In genomic region chr2:165452730-165453693, GRCm38 (mm10) we compare ENCODE assay signal across 14 mouse cellular contexts. TPM values are rescaled to one million over a fixed set of nuclear protein-coding genes. Genes with fewer than 3 reads are reported as not detected.
DNase-seq lines count a peak whose midpoint lies in the region; ATAC-seq and TF ChIP-seq lines count a peak whose summit lies in the region.
"Had no signal": no experiment of that assay in that cellular context is flagged by ENCODE, and none has a peak within 500 bp of the region (broad histone marks: within the 10 kb centered on the region; RNA-seq: fewer than 3 reads in every experiment).

No protein-coding gene starts in this region.

- ATAC-seq in common myeloid progenitor, adult 5-6 weeks (replicated peaks; ENCODE audit: low read depth, poor library complexity, severe bottlenecking) = peak; percentile 78
- ATAC-seq in hindbrain, postnatal 0 days = no peak

- H3K4me3 ChIP-seq in hindbrain, postnatal 0 days (ENCODE audit: low read length) = no peak overlapping the region

- WGBS in hindbrain, postnatal 0 days = 76% methylated on average over 12 of the region's 12 CpGs

- peak; percentile 75 for DNase-seq in kidney, adult 9 months
- no peak for DNase-seq in kidney, postnatal 14 days
- peak; percentile 72 for DNase-seq in CD4-positive helper T cell, adult 2 months (ENCODE audit: low read depth, low spot score)
- DNase-seq in splenic B cell, adult 2 months (ENCODE audit: low read depth, low spot score) = peak; percentile 11
- no peak for DNase-seq in cerebellum, postnatal 14 days
- DNase-seq in layer of hippocampus, adult 18-20 months (ENCODE audit: low spot score in 2 of 2) = no peak
- DNase-seq in hindbrain, postnatal 0 days (ENCODE audit: low spot score) = no peak
- DNase-seq: adrenal gland, postnatal 36 days; cerebellum, postnatal 25 days; heart, adult 11 months; heart, postnatal 36 days; kidney, postnatal 10 days had no signal

- no peaks in the 10 kb centered on the region for H3K27me3 ChIP-seq in splenic B cell, adult 2 months (ENCODE audit: control insufficient read depth, insufficient read depth, low read length, poor library complexity, severe bottlenecking)
- H3K27me3 ChIP-seq in hindbrain, postnatal 0 days (ENCODE audit: insufficient read depth, low read length) = no peaks in the 10 kb centered on the region

- H3K4me2 ChIP-seq in hindbrain, postnatal 0 days (ENCODE audit: low read depth, low read length) = no peak overlapping the region

- no peaks in the 10 kb centered on the region for H3K4me1 ChIP-seq in hindbrain, postnatal 0 days (ENCODE audit: insufficient read depth, low read length)

- no peaks in the 10 kb centered on the region for H3K9me3 ChIP-seq in hindbrain, postnatal 0 days (ENCODE audit: low read length)

- H3K9ac ChIP-seq in hindbrain, postnatal 0 days (replicated peaks; ENCODE audit: low read length) = no peak overlapping the region

- no peak overlapping the region for H3K27ac ChIP-seq in hindbrain, postnatal 0 days

- H3K36me3 ChIP-seq in splenic B cell, adult 2 months (ENCODE audit: control insufficient read depth, insufficient read depth, low read length, poor library complexity, severe bottlenecking) = no peaks in the 10 kb centered on the region
- H3K36me3 ChIP-seq in hindbrain, postnatal 0 days (ENCODE audit: insufficient read depth, low read length) = no peaks in the 10 kb centered on the region

- no peak for TF ChIP-seq CTCF in hindbrain, postnatal 0 days (IDR thresholded peaks at IDR 0.05; ENCODE audit: low read depth)

RNA-seq across cellular contexts. Expression of gene Slc13a3, which starts 20.0 kb away (rescaled TPM):
- total RNA-seq in common myeloid progenitor, adult 5-6 weeks (2017) = not detected in 2 replicates
- 1 to 10 TPM; 7.2 to 9.3 TPM for total RNA-seq in layer of hippocampus, adult 18-20 months (2021)
- 25.2 and 29.3 TPM in 2 replicates for total RNA-seq in hindbrain, postnatal 0 days (2014; rRNA removed)
- polyA plus RNA-seq in hindbrain, postnatal 0 days (2015; fragmentation: Nextera tagmentation; extraction: Ambion mirVana) = 15.5 and 17.8 TPM in 2 replicates

RNA-seq across cellular contexts. Expression of gene Trp53rka, which starts 40.1 kb away (rescaled TPM):
- 6.4 and 12.4 TPM in 2 replicates for total RNA-seq in common myeloid progenitor, adult 5-6 weeks (2017)
- 10 to 100 TPM; 19.2 to 21.7 TPM for total RNA-seq in layer of hippocampus, adult 18-20 months (2021)
- 39.7 and 41.2 TPM in 2 replicates for total RNA-seq in hindbrain, postnatal 0 days (2014; rRNA removed)
- 35.0 and 35.7 TPM in 2 replicates for polyA plus RNA-seq in hindbrain, postnatal 0 days (2015; fragmentation: Nextera tagmentation; extraction: Ambion mirVana)

RNA-seq across cellular contexts. Expression of gene Slc2a10, which starts 50.6 kb away (rescaled TPM):
- 0.15 and 0.64 TPM in 2 replicates for total RNA-seq in common myeloid progenitor, adult 5-6 weeks (2017)
- total RNA-seq in layer of hippocampus, adult 18-20 months (2021) = 1 to 10 TPM in 1 of 2 experiments, under 1 TPM in 1; 0.99 to 1.5 TPM
- 4.5 and 4.9 TPM in 2 replicates for total RNA-seq in hindbrain, postnatal 0 days (2014; rRNA removed)
- polyA plus RNA-seq in hindbrain, postnatal 0 days (2015; fragmentation: Nextera tagmentation; extraction: Ambion mirVana) = 2.8 and 3.1 TPM in 2 replicates

RNA-seq across cellular contexts. Expression of gene Ocstamp, which starts 52.8 kb away (rescaled TPM):
- not detected in 2 replicates for total RNA-seq in common myeloid progenitor, adult 5-6 weeks (2017)
- total RNA-seq in layer of hippocampus, adult 18-20 months (2021) = not detected
- total RNA-seq in hindbrain, postnatal 0 days (2014; rRNA removed) = 0.05 TPM in 1 of 2 replicates, not detected in the other
- 0.05 TPM in 1 of 2 replicates, not detected in the other for polyA plus RNA-seq in hindbrain, postnatal 0 days (2015; fragmentation: Nextera tagmentation; extraction: Ambion mirVana)
- total RNA-seq: heart, postnatal 36 days; left cerebral cortex, postnatal 36 days had no signal

Comparison
In these comparisons a context has a peak if more than half of its experiments do, and no peak if none do; other contexts are left out.
1. DNase-seq: peak in kidney, adult 9 months (single experiment), CD4-positive helper T cell, adult 2 months (single experiment) and splenic B cell, adult 2 months (single experiment); none in kidney, postnatal 14 days (single experiment), cerebellum, postnatal 14 days (0 of 2), layer of hippocampus, adult 18-20 months (0 of 2) and hindbrain, postnatal 0 days (single experiment).